Mouse (Mus musculus) heart, embryonic 15.5 days (tissue): ENCODE measurements at regions not wholly inside any gene's neighbourhood (a gene's known extent, or its start where the extent isn't known, plus 50 kb on each side); places are given as distances from the start of the nearest gene placed in this dataset. TPM values are rescaled to one million over a fixed set of nuclear protein-coding genes. Genes with fewer than 3 reads are reported as not detected.

Source experiments
- ATAC-seq: fragments of 200-750 bp; cut with Nextera tagmentation; replicated peaks from 2 replicates; pipeline ENCODE4 v1.8.0; 2017; ENCODE audit warnings: low read depth, moderate TSS enrichment; ENCODE audit not compliant: insufficient number of reproducible peaks, insufficient read depth, low FRiP score
- H3K27ac ChIP-seq: fragments of 300-500 bp; sonication (generic); 2 replicates; pipeline ENCODE4 v1.5.1; 2015; ENCODE audit warnings: mild to moderate bottlenecking, inconsistent platforms
- H3K27me3 ChIP-seq: fragments of 300-500 bp; sonication (generic); 2 replicates; pipeline ENCODE4 v1.6.1; 2015; ENCODE audit warnings: inconsistent platforms
- H3K36me3 ChIP-seq: fragments of 300-500 bp; sonication (generic); 2 replicates; pipeline ENCODE4 v1.6.1; 2015; ENCODE audit warnings: mild to moderate bottlenecking, inconsistent platforms
- H3K4me1 ChIP-seq: fragments of 300-500 bp; sonication (generic); replicated peaks from 2 replicates; pipeline ENCODE4 v1.6.1; 2015; ENCODE audit warnings: inconsistent platforms
- H3K4me2 ChIP-seq: fragments of 300-500 bp; sonication (generic); 2 replicates; pipeline ENCODE4 v1.6.1; 2015; ENCODE audit warnings: inconsistent platforms, mild to moderate bottlenecking, moderate library complexity
- H3K4me3 ChIP-seq: fragments of 300-500 bp; sonication (generic); 2 replicates; pipeline ENCODE4 v1.5.1; 2015; ENCODE audit warnings: mild to moderate bottlenecking, inconsistent platforms
- H3K9ac ChIP-seq: fragments of 300-500 bp; sonication (generic); 2 replicates; pipeline ENCODE4 v1.6.1; 2015; ENCODE audit warnings: mild to moderate bottlenecking, inconsistent platforms
- H3K9me3 ChIP-seq: fragments of 300-500 bp; sonication (generic); replicated peaks from 2 replicates; pipeline ENCODE4 v1.6.1; 2016; ENCODE audit warnings: inconsistent platforms
- WGBS: fragments of 180-500 bp; shearing (Covaris S2); methylation state at CpG from one replicate; pipeline ENCODE4 v1.1.7; 2015; ENCODE audit warnings: mixed read lengths; 5-methylcytosine and 5-hydroxymethylcytosine counted together
- microRNA-seq: library from miRNA; unstranded; fragments of <30 nt; microRNA quantifications from one replicate; pipeline ENCODE4, GENCODE M21; 2016

- no peak for ATAC-seq
- Histone ChIP-seq H3K27ac (no peak overlapping the region), H3K36me3 (no peaks in the 10 kb centered on the region), H3K9ac (no peak overlapping the region), H3K4me1 (no peaks in the 10 kb centered on the region), H3K4me3 (no peak overlapping the region), H3K4me2 (no peak overlapping the region), H3K9me3 (no peaks in the 10 kb centered on the region), H3K27me3 (no peaks in the 10 kb centered on the region)
- 60% methylated on average over 4 of the region's 4 CpGs for WGBS
These were observed 86.1 kb upstream of the Adgrl4 start for GRCm38 (mm10) chr3:151351481-151352090.

GRCm38 (mm10) chr3:151366302-151366701 lies 71.4 kb upstream of the Adgrl4 start:
- no peaks in the 10 kb centered on the region for H3K4me1 ChIP-seq
- no peak overlapping the region for H3K4me2 ChIP-seq
- H3K4me3 ChIP-seq, result no peak overlapping the region
- H3K27ac ChIP-seq, result no peak overlapping the region
- no peaks in the 10 kb centered on the region for H3K27me3 ChIP-seq
- no peak for ATAC-seq
- 74% methylated on average over 4 of the region's 4 CpGs for WGBS
- H3K9ac ChIP-seq, result no peak overlapping the region
- no peaks in the 10 kb centered on the region for H3K9me3 ChIP-seq
- H3K36me3 ChIP-seq, result no peaks in the 10 kb centered on the region

DNA sequence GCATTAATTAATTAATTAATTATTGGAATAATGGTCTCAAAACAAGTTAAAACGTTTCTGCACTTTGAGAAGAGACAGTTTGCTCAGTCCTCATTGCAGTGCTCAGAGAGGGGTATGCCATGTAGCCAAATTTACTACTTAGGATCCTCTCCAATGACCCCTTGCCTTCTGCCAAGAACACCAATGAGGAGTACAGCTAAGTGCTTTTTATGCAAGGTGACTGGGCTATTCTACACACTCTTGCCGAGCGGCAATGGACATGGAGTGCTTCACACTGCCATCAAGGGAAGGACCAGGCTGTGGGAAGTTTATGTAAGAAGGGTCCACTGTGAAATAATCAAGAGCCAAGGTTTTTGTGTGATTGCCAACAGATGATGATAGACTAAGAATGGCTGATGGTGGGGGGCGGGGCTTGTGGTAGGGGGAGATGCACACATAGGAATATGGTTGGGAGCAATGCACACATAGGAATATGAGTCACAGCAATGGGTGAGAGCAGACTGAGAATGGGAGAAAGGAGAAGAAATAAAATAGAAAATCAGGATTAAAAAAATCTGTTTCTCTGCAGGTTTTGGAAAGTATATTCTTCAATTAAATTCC lies 70.9 kb upstream of the Adgrl4 start:
- 78% methylated on average over 4 of the region's 4 CpGs for WGBS
- no peaks in the 10 kb centered on the region for H3K36me3 ChIP-seq
- no peaks in the 10 kb centered on the region for H3K9me3 ChIP-seq
- H3K27ac ChIP-seq, result no peak overlapping the region
- no peak overlapping the region for H3K9ac ChIP-seq
- H3K4me2 ChIP-seq, result no peak overlapping the region
- H3K4me3 ChIP-seq, result no peak overlapping the region
- H3K4me1 ChIP-seq, result no peaks in the 10 kb centered on the region
- no peaks in the 10 kb centered on the region for H3K27me3 ChIP-seq
- ATAC-seq, result no peak

DNA sequence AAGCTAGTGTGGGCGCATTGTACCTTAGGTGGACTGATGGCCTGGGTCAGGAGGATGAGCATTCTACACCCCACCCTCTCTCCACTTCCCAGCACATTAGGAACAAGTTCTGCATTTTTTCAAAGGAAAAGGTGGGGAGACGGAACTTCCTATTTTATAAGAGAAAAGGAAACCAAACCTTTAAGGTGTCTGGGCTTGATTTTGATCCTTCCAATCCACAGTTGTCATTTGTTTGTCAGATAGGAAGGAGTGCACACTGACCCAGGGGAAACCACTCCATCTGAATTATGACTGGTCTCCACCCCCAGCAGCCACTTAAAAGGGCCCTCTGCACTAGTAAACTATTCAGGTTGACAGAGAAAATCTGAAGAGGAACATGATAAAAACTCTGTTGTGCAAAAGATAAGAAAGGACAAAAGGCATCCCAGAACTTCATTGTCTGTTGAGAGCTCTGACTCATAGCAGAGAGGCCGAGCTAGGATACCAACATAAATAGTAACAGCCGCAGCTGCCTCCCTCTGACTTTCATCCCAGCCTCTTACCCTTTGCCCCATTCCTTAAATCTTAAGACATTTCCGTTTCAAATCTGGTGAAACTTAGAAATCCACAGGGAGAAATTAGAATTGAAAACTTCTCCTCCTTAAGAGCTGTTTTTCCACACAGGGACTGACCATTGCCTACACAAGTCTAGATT lies 54.2 kb upstream of the Adgrl4 start:
- H3K27ac ChIP-seq, result no peak overlapping the region
- H3K4me1 ChIP-seq, result 0 out of 2 replicates have a peak, but pooled peaks cover 6% of the 10 kb centered on the region
- no peak for ATAC-seq
- no peak overlapping the region for H3K9ac ChIP-seq
- no peak overlapping the region for H3K4me2 ChIP-seq
- no peaks in the 10 kb centered on the region for H3K27me3 ChIP-seq
- H3K4me3 ChIP-seq, result no peak overlapping the region
- no peaks in the 10 kb centered on the region for H3K9me3 ChIP-seq
- 35% methylated on average over 5 of the region's 5 CpGs for WGBS
- H3K36me3 ChIP-seq, result no peaks in the 10 kb centered on the region

DNA sequence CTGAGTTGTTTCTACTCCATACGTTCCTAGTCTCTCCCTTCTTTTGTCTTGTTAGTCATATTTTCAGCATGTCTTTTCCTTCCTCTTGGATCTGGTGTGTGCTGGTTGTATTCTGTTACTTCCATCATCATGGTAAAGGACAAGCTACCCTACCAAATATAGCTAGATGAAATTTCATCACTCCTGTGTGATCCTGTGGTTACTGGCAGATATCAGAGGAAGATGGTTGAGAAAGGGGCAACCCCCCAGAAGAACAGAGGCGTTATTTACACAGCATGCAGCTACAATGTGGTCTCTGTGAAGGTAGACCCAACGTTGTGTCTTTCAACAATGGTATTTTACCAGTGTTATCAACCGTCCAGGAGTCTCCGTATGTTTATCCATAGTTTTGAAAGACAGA lies 52.8 kb upstream of the Adgrl4 start:
- no peak overlapping the region for H3K4me3 ChIP-seq
- WGBS, result 76% methylated on average over 5 of the region's 5 CpGs
- ATAC-seq, result no peak

GRCm38 (mm10) chr3:151386103-151386502 lies 51.6 kb upstream of the Adgrl4 start:
- no peaks in the 10 kb centered on the region for H3K9me3 ChIP-seq
- H3K4me1 ChIP-seq, result 0 out of 2 replicates have a peak, but pooled peaks cover 6% of the 10 kb centered on the region
- 60% methylated on average over 5 of the region's 5 CpGs for WGBS
- no peak overlapping the region for H3K4me3 ChIP-seq
- no peak overlapping the region for H3K9ac ChIP-seq
- no peak overlapping the region for H3K4me2 ChIP-seq
- ATAC-seq, result no peak
- H3K27ac ChIP-seq, result no peak overlapping the region
- no peaks in the 10 kb centered on the region for H3K36me3 ChIP-seq
- no peaks in the 10 kb centered on the region for H3K27me3 ChIP-seq

More for the DNA sequence above, 52.8 kb upstream of the Adgrl4 start:
- Histone ChIP-seq H3K27me3 (no peaks in the 10 kb centered on the region), H3K36me3 (no peaks in the 10 kb centered on the region), H3K27ac (no peak overlapping the region), H3K9ac (no peak overlapping the region), H3K9me3 (no peaks in the 10 kb centered on the region), H3K4me2 (no peak overlapping the region), H3K4me1 (0 out of 2 replicates have a peak, but pooled peaks cover 6% of the 10 kb centered on the region)

Small RNAs in the stretch of these regions (microRNA-seq; reads per million reads assigned to microRNA genes)
- gene Mir3963, result not detected
